Mouse (Mus musculus): Measurements from ENCODE around the gene Celf2. TPM values are rescaled to one million over a fixed set of nuclear protein-coding genes. Genes with fewer than 3 reads are reported as not detected.

Celf2 gene
- total and polyA plus RNA-seq, 2 experiments from 2014 or later, result 185 to 205 TPM

DNA sequence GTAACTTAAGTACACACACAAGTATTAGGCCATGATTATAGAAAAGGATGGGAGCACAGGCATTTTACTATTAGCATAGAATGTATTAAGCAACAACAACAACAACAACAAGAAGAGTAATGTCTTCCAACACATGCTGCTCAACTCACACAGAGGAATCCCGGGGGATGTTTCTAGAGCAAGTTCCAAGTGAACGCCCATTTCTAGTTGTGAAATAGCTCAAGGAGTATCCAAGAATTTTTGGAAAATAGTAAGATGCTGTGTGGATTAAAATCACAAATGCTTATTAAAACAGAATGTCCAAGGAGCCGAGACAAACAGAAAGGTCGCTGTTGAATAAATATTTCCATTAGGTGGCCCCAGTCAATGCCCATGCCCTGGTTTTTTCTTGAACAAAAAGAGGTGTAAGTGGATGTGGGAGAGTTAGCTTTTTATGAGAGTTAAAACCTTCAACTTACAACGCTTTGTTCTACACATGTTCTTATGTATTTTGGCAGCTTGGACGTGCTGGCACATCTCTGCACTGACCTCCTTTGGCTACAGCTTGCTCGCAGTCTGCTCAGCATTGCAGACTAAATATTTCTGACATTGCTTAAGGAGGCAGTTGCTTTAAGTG is 448.8 kb downstream of the Celf2 start:
- Histone ChIP-seq H3K27ac (ENCODE audit: low read depth, low read length) (no peak overlapping the region; the same call in 1 of the 2 replicates), H3K9ac (no peak overlapping the region), H3K4me3 (ENCODE audit: low read depth, low read length) (no peak overlapping the region), H3K4me1 (ENCODE audit: insufficient read depth) (peaks cover 15% of the 10 kb centered on the region), H3K4me2 (ENCODE audit: low read depth) (no peak overlapping the region), H3K9me3 (ENCODE audit: low read length) (no peaks in the 10 kb centered on the region), H3K36me3 (ENCODE audit: insufficient read depth) (no peaks in the 10 kb centered on the region), H3K27me3 (ENCODE audit: insufficient read depth, low read length) (no peaks in the 10 kb centered on the region)
- no peak for TF ChIP-seq CTCF (IDR thresholded peaks at IDR 0.05; ENCODE audit: low read depth)
- ATAC-seq (no peak), DNase-seq (no peak)
- WGBS, result 58% methylated on average over 7 of the region's 7 CpGs

GRCm38 (mm10) chr2:7056401-7056800 is 453.0 kb downstream of the Celf2 start:
- H3K27ac ChIP-seq (ENCODE audit: low read depth, low read length), result 0 out of 2 replicates have a peak overlapping the region, but pooled peaks have one; percentile 47
- TF ChIP-seq CTCF (IDR thresholded peaks at IDR 0.05; ENCODE audit: low read depth), result no peak
- no peaks in the 10 kb centered on the region for H3K36me3 ChIP-seq (ENCODE audit: insufficient read depth)
- peak; percentile 53; the same call in 1 of the 2 replicates for ATAC-seq
- H3K4me3 ChIP-seq (ENCODE audit: low read depth, low read length), result no peak overlapping the region
- no peak overlapping the region for H3K4me2 ChIP-seq (ENCODE audit: low read depth)
- H3K9ac ChIP-seq, result no peak overlapping the region
- H3K27me3 ChIP-seq (ENCODE audit: insufficient read depth, low read length), result no peaks in the 10 kb centered on the region
- H3K4me1 ChIP-seq (ENCODE audit: insufficient read depth), result peaks cover 6% of the 10 kb centered on the region
- H3K9me3 ChIP-seq (ENCODE audit: low read length), result no peaks in the 10 kb centered on the region
- no peak for DNase-seq
- 35% methylated on average over 4 of the region's 4 CpGs for WGBS

DNA sequence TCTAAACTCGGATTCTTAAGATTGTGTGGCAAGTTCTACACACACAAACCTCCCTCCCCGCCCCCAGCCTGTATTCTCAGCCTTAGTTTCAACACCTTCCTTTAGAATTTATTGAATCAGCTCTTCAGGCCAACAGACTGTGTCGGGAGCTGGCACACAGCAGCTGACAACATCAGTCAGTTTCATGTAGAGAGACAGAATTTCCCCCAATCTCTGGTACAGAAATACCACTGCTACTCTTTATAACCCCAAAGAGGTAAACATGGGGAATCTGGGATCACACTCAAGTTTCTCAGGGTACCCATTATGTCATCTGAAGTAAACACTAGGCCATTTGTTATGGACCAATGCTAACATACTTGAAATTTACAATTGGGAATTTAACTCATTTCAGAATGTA is 453.4 kb downstream of the Celf2 start:
- H3K27ac ChIP-seq (ENCODE audit: low read depth, low read length), result peak overlapping the region; percentile 62; the same call in 1 of the 2 replicates
- no peaks in the 10 kb centered on the region for H3K9me3 ChIP-seq (ENCODE audit: low read length)
- H3K36me3 ChIP-seq (ENCODE audit: insufficient read depth), result no peaks in the 10 kb centered on the region
- H3K4me1 ChIP-seq (ENCODE audit: insufficient read depth), result peaks cover 6% of the 10 kb centered on the region
- DNase-seq (no peak), ATAC-seq (peak; percentile 25; the same call in 1 of the 2 replicates)
- H3K4me2 ChIP-seq (ENCODE audit: low read depth), result no peak overlapping the region
- WGBS, result 32% methylated on average over 3 of the region's 3 CpGs
- no peak overlapping the region for H3K9ac ChIP-seq
- H3K4me3 ChIP-seq (ENCODE audit: low read depth, low read length), result no peak overlapping the region
- no peak for TF ChIP-seq CTCF (IDR thresholded peaks at IDR 0.05; ENCODE audit: low read depth)
- H3K27me3 ChIP-seq (ENCODE audit: insufficient read depth, low read length), result no peaks in the 10 kb centered on the region

GRCm38 (mm10) chr2:7051090-7051489 is 458.3 kb downstream of the Celf2 start:
- Histone ChIP-seq H3K36me3 (ENCODE audit: insufficient read depth) (no peaks in the 10 kb centered on the region), H3K4me1 (ENCODE audit: insufficient read depth) (peaks cover 13% of the 10 kb centered on the region), H3K9me3 (ENCODE audit: low read length) (no peaks in the 10 kb centered on the region), H3K4me2 (ENCODE audit: low read depth) (no peak overlapping the region), H3K4me3 (ENCODE audit: low read depth, low read length) (no peak overlapping the region), H3K27me3 (ENCODE audit: insufficient read depth, low read length) (no peaks in the 10 kb centered on the region), H3K9ac (no peak overlapping the region), H3K27ac (ENCODE audit: low read depth, low read length) (no peak overlapping the region)
- WGBS, result 97% methylated on average over 5 of the region's 5 CpGs
- TF ChIP-seq CTCF (IDR thresholded peaks at IDR 0.05; ENCODE audit: low read depth), result no peak
- ATAC-seq, result no peak
- DNase-seq, result no peak

- TF ChIP-seq CTCF (IDR thresholded peaks at IDR 0.05; ENCODE audit: low read depth), result no peak
- WGBS, result 4% methylated on average over 1 of the region's 1 CpGs
- Histone ChIP-seq H3K4me1 (ENCODE audit: insufficient read depth) (0 out of 2 replicates have a peak, but pooled peaks cover 16% of the 10 kb centered on the region), H3K27me3 (ENCODE audit: insufficient read depth, low read length) (no peaks in the 10 kb centered on the region), H3K36me3 (ENCODE audit: insufficient read depth) (no peaks in the 10 kb centered on the region), H3K4me2 (ENCODE audit: low read depth) (no peak overlapping the region), H3K4me3 (ENCODE audit: low read depth, low read length) (no peak overlapping the region), H3K9ac (no peak overlapping the region), H3K27ac (ENCODE audit: low read depth, low read length) (0 out of 2 replicates have a peak overlapping the region, but pooled peaks have one; percentile 45), H3K9me3 (ENCODE audit: low read length) (no peaks in the 10 kb centered on the region)
- no peak for DNase-seq
- no peak for ATAC-seq
Observed at GRCm38 (mm10) chr2:7046155-7046554, 463.2 kb downstream of the Celf2 start.

DNA sequence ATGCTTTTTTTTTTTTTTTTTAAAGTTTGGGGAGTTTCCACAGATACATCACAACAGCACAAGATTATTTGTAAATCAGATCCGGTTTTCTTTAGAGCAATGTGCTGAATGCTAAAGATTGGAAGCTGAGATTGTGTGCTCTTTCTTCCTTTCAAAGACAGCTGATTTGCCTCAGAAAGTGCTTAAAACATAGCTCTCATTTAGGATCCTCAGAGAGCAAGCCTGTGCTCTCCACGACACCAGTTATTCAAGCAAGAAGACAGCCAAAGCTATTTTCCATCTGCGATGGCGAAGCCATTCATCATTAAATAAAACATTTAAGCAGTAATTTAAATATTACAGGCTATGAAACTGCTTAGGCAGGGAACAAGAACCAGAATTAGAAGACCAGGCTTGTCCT is 463.8 kb downstream of the Celf2 start:
- 0 out of 2 replicates have a peak, but pooled peaks cover 16% of the 10 kb centered on the region for H3K4me1 ChIP-seq (ENCODE audit: insufficient read depth)
- DNase-seq (no peak), ATAC-seq (peak; percentile 42)
- no peak overlapping the region for H3K4me3 ChIP-seq (ENCODE audit: low read depth, low read length)
- H3K36me3 ChIP-seq (ENCODE audit: insufficient read depth), result no peaks in the 10 kb centered on the region
- no peak for TF ChIP-seq CTCF (IDR thresholded peaks at IDR 0.05; ENCODE audit: low read depth)
- H3K4me2 ChIP-seq (ENCODE audit: low read depth), result no peak overlapping the region
- 21% methylated on average over 4 of the region's 4 CpGs for WGBS
- H3K27ac ChIP-seq (ENCODE audit: low read depth, low read length), result peak overlapping the region; percentile 69
- H3K9ac ChIP-seq, result no peak overlapping the region
- no peaks in the 10 kb centered on the region for H3K27me3 ChIP-seq (ENCODE audit: insufficient read depth, low read length)
- H3K9me3 ChIP-seq (ENCODE audit: low read length), result no peaks in the 10 kb centered on the region

DNA sequence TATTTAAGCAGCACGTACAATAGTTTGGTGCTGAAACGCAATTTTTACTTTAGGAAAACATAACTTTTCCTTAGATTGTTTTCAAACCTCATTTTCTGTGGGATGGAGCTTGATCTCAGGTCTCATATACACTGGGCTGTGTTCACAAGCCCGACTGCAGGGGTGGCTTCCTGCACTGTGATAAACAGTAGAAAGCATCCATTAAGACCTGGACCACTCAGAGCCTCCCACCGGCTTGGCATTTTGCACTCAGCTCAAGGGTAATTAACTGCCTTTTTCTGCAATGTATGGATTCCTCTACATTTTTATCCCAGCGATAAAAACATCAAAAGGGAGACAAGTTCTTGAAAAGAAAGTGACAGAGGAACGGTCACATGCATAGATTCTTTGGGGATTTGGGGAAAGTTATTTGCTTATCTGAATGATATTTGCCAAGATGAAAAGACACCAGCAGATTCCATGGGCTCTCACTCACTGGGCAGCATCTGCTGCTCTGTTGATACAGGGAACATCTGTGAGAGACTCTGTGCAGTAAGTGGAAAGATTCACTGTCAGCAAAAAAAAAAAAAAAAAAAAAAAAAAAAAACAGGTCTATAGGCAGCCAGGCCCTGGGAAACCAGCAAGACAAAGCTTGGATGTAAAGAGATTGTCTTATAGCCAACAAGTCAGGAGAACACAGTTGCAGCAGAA is 465.4 kb downstream of the Celf2 start:
- no peak overlapping the region for H3K27ac ChIP-seq (ENCODE audit: low read depth, low read length)

More for the DNA sequence above, 465.4 kb downstream of the Celf2 start:
- 38% methylated on average over 6 of the region's 6 CpGs for WGBS
- TF ChIP-seq CTCF (IDR thresholded peaks at IDR 0.05; ENCODE audit: low read depth), result no peak
- H3K4me2 ChIP-seq (ENCODE audit: low read depth), result no peak overlapping the region
- DNase-seq (no peak), ATAC-seq (no peak)
- no peaks in the 10 kb centered on the region for H3K9me3 ChIP-seq (ENCODE audit: low read length)
- H3K4me1 ChIP-seq (ENCODE audit: insufficient read depth), result 0 out of 2 replicates have a peak, but pooled peaks cover 16% of the 10 kb centered on the region
- no peak overlapping the region for H3K9ac ChIP-seq
- no peaks in the 10 kb centered on the region for H3K27me3 ChIP-seq (ENCODE audit: insufficient read depth, low read length)
- no peak overlapping the region for H3K4me3 ChIP-seq (ENCODE audit: low read depth, low read length)
- H3K36me3 ChIP-seq (ENCODE audit: insufficient read depth), result no peaks in the 10 kb centered on the region
